Mouse (Mus musculus) MEL (cell line): ENCODE measurements at regions not wholly inside any gene's neighbourhood (a gene's known extent, or its start where the extent isn't known, plus 50 kb on each side); places are given as distances from the start of the nearest gene placed in this dataset.

Source experiments
- DNase-seq: peaks from one replicate; pipeline ENCODE4 v3.0.0; 2011; ENCODE audit warnings: low read depth, low spot score
- H3K27ac ChIP-seq: 2 replicates; pipeline ENCODE4 v1.5.1; 2012; ENCODE audit warnings: low read depth, mild to moderate bottlenecking, control low read depth, low read length, moderate library complexity; ENCODE audit not compliant: control insufficient read depth
- H3K27me3 ChIP-seq, 2 experiments: fragments of 150-350 bp in 1 of 2; sonication (generic) in 1 of 2; 2 replicates each; pipeline ENCODE4 v1.6.1; 2012; ENCODE audit warnings: low read length in 2 of 2, mild to moderate bottlenecking in 2 of 2, improper control_type of control experiment in 1 of 2, moderate library complexity in 1 of 2; ENCODE audit not compliant: insufficient read depth in 2 of 2, control insufficient read depth in 1 of 2
- H3K36me3 ChIP-seq, 2 experiments: 2 replicates each; pipeline ENCODE4 v1.6.1; 2012 to 2014; ENCODE audit warnings: low read length in 2 of 2, improper control_type of control experiment in 1 of 2, inconsistent platforms in 1 of 2, mild to moderate bottlenecking in 1 of 2; ENCODE audit not compliant: insufficient read depth in 2 of 2, control insufficient read depth in 1 of 2
- H3K4me1 ChIP-seq, 2 experiments: fragments of 150-350 bp in 1 of 2; sonication (generic) in 1 of 2; 2 replicates each; pipeline ENCODE4 v1.6.1; 2012; ENCODE audit warnings: low read length in 2 of 2, improper control_type of control experiment in 1 of 2, mild to moderate bottlenecking in 1 of 2; ENCODE audit not compliant: insufficient read depth in 2 of 2, control insufficient read depth in 1 of 2
- H3K4me3 ChIP-seq, 2 experiments: fragments of 150-350 bp in 1 of 2; sonication (generic) in 1 of 2; 2 replicates each; pipeline ENCODE4 v1.5.1; 2012; ENCODE audit warnings: low read depth in 2 of 2, low read length in 2 of 2, mild to moderate bottlenecking in 2 of 2, moderate library complexity in 2 of 2, control low read depth in 1 of 2, improper control_type of control experiment in 1 of 2; ENCODE audit not compliant: control insufficient read depth in 1 of 2, insufficient read depth in 1 of 2
- H3K79me2 ChIP-seq: 2 replicates; pipeline ENCODE4 v1.6.1; 2012; ENCODE audit warnings: mild to moderate bottlenecking, low read length, moderate library complexity; ENCODE audit not compliant: control insufficient read depth, poor library complexity, insufficient read depth
- H3K9ac ChIP-seq: 2 replicates; pipeline ENCODE4 v1.6.1; 2012; ENCODE audit warnings: low read depth, mild to moderate bottlenecking, control low read depth, low read length, moderate library complexity; ENCODE audit not compliant: control insufficient read depth, poor library complexity, severe bottlenecking
- H3K9me3 ChIP-seq: fragments of 150-350 bp; sonication (generic); replicated peaks from 2 replicates; pipeline ENCODE4 v1.6.1; 2012; ENCODE audit warnings: mild to moderate bottlenecking, low read length, improper control_type of control experiment, moderate library complexity; ENCODE audit not compliant: insufficient read depth
- BHLHE40 ChIP-seq: IDR thresholded peaks from 2 replicates; pipeline ENCODE4 v1.6.1; 2012; ENCODE audit warnings: low read depth, mild to moderate bottlenecking, inconsistent platforms, low read length, improper control_type of control experiment, borderline replicate concordance
- CHD1 ChIP-seq: IDR thresholded peaks from 2 replicates; pipeline ENCODE4 v1.6.1; 2012; ENCODE audit warnings: low read depth, mild to moderate bottlenecking, inconsistent platforms, low read length, improper control_type of control experiment
- E2F4 ChIP-seq: IDR thresholded peaks from 2 replicates; pipeline ENCODE4 v1.6.1; 2011; ENCODE audit warnings: low read depth, low read length, improper control_type of control experiment, borderline replicate concordance
- ETS1 ChIP-seq: IDR thresholded peaks from 2 replicates; pipeline ENCODE4 v1.6.1; 2012; ENCODE audit warnings: low read depth, mild to moderate bottlenecking, inconsistent platforms, low read length, improper control_type of control experiment, moderate library complexity
- HCFC1 ChIP-seq: IDR thresholded peaks from 2 replicates; pipeline ENCODE4 v1.6.1; 2012; ENCODE audit warnings: low read depth, mild to moderate bottlenecking, inconsistent platforms, low read length, improper control_type of control experiment, moderate library complexity
- MYB ChIP-seq: IDR thresholded peaks from 2 replicates; pipeline ENCODE4 v1.6.1; 2011; ENCODE audit warnings: mild to moderate bottlenecking, low read depth, low read length, improper control_type of control experiment
- NRF1 ChIP-seq: IDR thresholded peaks from 2 replicates; pipeline ENCODE4 v1.6.1; 2014; ENCODE audit warnings: low read depth, mild to moderate bottlenecking, inconsistent platforms, low read length, improper control_type of control experiment, moderate library complexity; ENCODE audit not compliant: poor library complexity, insufficient read depth, severe bottlenecking
- POLR2A ChIP-seq, 2 experiments: IDR thresholded peaks; 2 replicates each; pipeline ENCODE4 v1.6.1; 2011 to 2012; ENCODE audit warnings: low read length in 2 of 2, mild to moderate bottlenecking in 2 of 2, control low read depth in 1 of 2, improper control_type of control experiment in 1 of 2, low read depth in 1 of 2, moderate library complexity in 1 of 2; ENCODE audit not compliant: control insufficient read depth in 1 of 2, insufficient read depth in 1 of 2, poor library complexity in 1 of 2
- RCOR1 ChIP-seq: IDR thresholded peaks from 2 replicates; pipeline ENCODE4 v1.6.1; 2012; ENCODE audit warnings: low read depth, mild to moderate bottlenecking, inconsistent platforms, low read length, improper control_type of control experiment
- USF1 ChIP-seq: IDR thresholded peaks from 2 replicates; pipeline ENCODE4 v1.6.1; 2014; ENCODE audit warnings: low read depth, mild to moderate bottlenecking, inconsistent platforms, low read length, improper control_type of control experiment, moderate library complexity
- ZC3H11A ChIP-seq: IDR thresholded peaks from 2 replicates; pipeline ENCODE4 v1.6.1; 2012; ENCODE audit warnings: low read depth, mild to moderate bottlenecking, inconsistent platforms, low read length, improper control_type of control experiment
- ZMIZ1 ChIP-seq: IDR thresholded peaks from 2 replicates; pipeline ENCODE4 v1.6.1; 2012; ENCODE audit warnings: low read depth, mild to moderate bottlenecking, inconsistent platforms, low read length, improper control_type of control experiment, moderate library complexity

DNA sequence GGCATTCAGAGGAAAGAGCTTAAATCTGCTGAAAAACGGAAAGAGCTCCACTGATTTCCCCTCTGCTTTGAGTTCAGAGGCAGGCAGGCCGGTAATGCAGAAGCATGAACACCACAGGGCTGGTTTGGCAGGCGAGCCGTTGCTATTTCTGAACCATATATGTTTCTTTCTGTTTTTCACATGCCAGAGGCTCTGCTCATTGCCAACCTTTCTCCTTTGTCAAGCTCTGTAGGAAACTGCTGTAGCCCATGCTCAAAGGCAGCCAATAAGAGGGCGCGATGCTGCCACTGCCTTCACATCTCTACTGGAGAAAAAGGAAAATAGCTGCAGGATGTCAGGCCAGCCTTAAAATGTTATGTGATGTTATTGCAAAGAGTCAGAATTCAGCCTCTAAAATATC is 630.0 kb upstream of the Tyrp1 start:
- DNase-seq: no peak
- no peak overlapping the region for H3K27ac ChIP-seq
- no peaks in the 10 kb centered on the region for H3K4me1 ChIP-seq
- H3K27me3 ChIP-seq: no peaks in the 10 kb centered on the region
- no peaks in the 10 kb centered on the region for H3K36me3 ChIP-seq
- H3K9ac ChIP-seq: no peak overlapping the region
- no peaks in the 10 kb centered on the region for H3K9me3 ChIP-seq
- no peak overlapping the region for H3K4me3 ChIP-seq
- no peaks in the 10 kb centered on the region for H3K79me2 ChIP-seq
- no peak for TF ChIP-seq ETS1
- no peak for TF ChIP-seq MYB
- no peak for TF ChIP-seq BHLHE40
- no peak for TF ChIP-seq E2F4
- no peak for TF ChIP-seq HCFC1
- no peak for TF ChIP-seq ZMIZ1

GRCm38 (mm10) chr4:80204374-80204773 is 629.5 kb upstream of the Tyrp1 start:
- Histone ChIP-seq H3K27me3 (no peaks in the 10 kb centered on the region), H3K9ac (no peak overlapping the region), H3K79me2 (no peaks in the 10 kb centered on the region), H3K27ac (no peak overlapping the region), H3K36me3 (no peaks in the 10 kb centered on the region), H3K4me3 (no peak overlapping the region), H3K9me3 (no peaks in the 10 kb centered on the region), H3K4me1 (no peaks in the 10 kb centered on the region)
- no peak for DNase-seq
- no peak for TF ChIP-seq ZC3H11A
- TF ChIP-seq NRF1: no peak
- TF ChIP-seq USF1: no peak
- no peak for TF ChIP-seq POLR2A (IDR thresholded peaks at IDR 0.05; ENCODE audit: control insufficient read depth in 1 of 2, insufficient read depth in 1 of 2, low read depth in 1 of 2, low read length in 2 of 2, poor library complexity in 1 of 2)
- no peak for TF ChIP-seq ZMIZ1
- TF ChIP-seq CHD1: no peak
- TF ChIP-seq RCOR1: no peak
